Mouse (Mus musculus) E14TG2a.4 (cell line): ENCODE data around the gene Mcub.

Experiments
- CTCF ChIP-seq: conservative IDR thresholded peaks from 2 replicates; pipeline ENCODE4 v1.5.1; 2014; ENCODE audit warnings: low read length
- NANOG ChIP-seq: IDR thresholded peaks from 2 replicates; pipeline ENCODE4 v1.6.1; 2014; ENCODE audit warnings: borderline replicate concordance, low read length, mixed read lengths
- POU5F1 ChIP-seq: IDR thresholded peaks from 2 replicates; pipeline ENCODE4 v1.6.1; 2014; ENCODE audit warnings: low read length, borderline replicate concordance

DNA sequence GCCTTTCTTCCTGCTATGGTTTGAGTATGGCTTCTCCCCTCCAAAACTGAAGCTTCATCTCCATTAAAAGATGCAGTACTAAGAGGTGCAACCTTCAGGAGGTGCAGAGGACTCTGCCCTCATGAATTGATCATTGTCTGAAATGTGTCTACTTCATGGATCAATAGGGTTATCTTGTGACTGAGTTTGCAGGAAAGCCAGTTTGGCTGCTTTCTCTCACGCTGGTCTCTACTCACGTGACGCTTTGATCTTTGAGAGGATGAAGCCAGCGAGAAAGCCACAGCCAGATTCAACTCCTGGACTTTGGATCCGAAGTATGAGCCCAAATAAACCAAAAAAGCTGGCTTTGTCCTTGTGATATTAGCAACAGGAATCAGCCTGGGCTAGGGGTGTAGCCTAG, 83.6 kb downstream of the Mcub start:
- TF ChIP-seq CTCF = no peak
- TF ChIP-seq NANOG = no peak
- no peak for TF ChIP-seq POU5F1
